In genomic region chr1:156891561-156891960, GRCm38 (mm10) we compare ENCODE assay signal across 16 mouse cellular contexts. TPM values are rescaled to one million over a fixed set of nuclear protein-coding genes. Genes with fewer than 3 reads are reported as not detected.
A peak's percentile ranks its signal among the peaks of the same experiment; 100 is the strongest.
DNase-seq lines count a peak whose midpoint lies in the region; ATAC-seq and TF ChIP-seq lines count a peak whose summit lies in the region.
"Had no signal": no experiment of that assay in that cellular context is flagged by ENCODE, and none has a peak within 500 bp of the region (broad histone marks: within the 10 kb centered on the region; RNA-seq: fewer than 3 reads in every experiment).

No protein-coding gene starts in this region.

- H3K9ac ChIP-seq in heart, adult 2 months (ENCODE audit: low read depth, low read length) = no peak overlapping the region
- H3K9ac ChIP-seq in lung, postnatal 0 days (replicated peaks; ENCODE audit: low read depth) = no peak overlapping the region
- H3K9ac ChIP-seq: forebrain, embryonic 13.5 days; midbrain, embryonic 13.5 days had no signal

- no peak overlapping the region for H3K4me2 ChIP-seq in lung, postnatal 0 days (replicated peaks; ENCODE audit: low read depth, low read length)
- H3K4me2 ChIP-seq: forebrain, embryonic 13.5 days; midbrain, embryonic 13.5 days had no signal

- no peaks in the 10 kb centered on the region for H3K4me1 ChIP-seq in heart, adult 2 months (ENCODE audit: control insufficient read depth, insufficient read depth, low read length)
- H3K4me1 ChIP-seq in lung, postnatal 0 days (ENCODE audit: insufficient read depth, low read depth, low read length) = no peaks in the 10 kb centered on the region
- H3K4me1 ChIP-seq: embryonic facial prominence, embryonic 10.5 days; forebrain, embryonic 13.5 days had no signal

- no peak for TF ChIP-seq POLR2A in heart, adult 2 months (IDR thresholded peaks at IDR 0.05; ENCODE audit: insufficient read depth, low read depth, low read length)

- H3K9me3 ChIP-seq in lung, postnatal 0 days (ENCODE audit: low read length) = no peaks in the 10 kb centered on the region
- H3K9me3 ChIP-seq: embryonic facial prominence, embryonic 10.5 days; forebrain, embryonic 13.5 days; hindbrain, embryonic 10.5 days; midbrain, embryonic 13.5 days had no signal

- DNase-seq in heart, adult 2 months = no peak
- DNase-seq in heart, postnatal 4 days = no peak
- no peak for DNase-seq in lung, postnatal 0 days (ENCODE audit: low spot score)
- DNase-seq in lung, postnatal 36 days = no peak
- DNase-seq in R1 (ENCODE audit: low read depth, low spot score) = peak; percentile 65
- DNase-seq in mesoderm, embryonic 11.5 days (ENCODE audit: low read depth, low spot score) = peak; percentile 17
- no peak for DNase-seq in heart, adult 8-10 months (ENCODE audit: low spot score)
- DNase-seq in adrenal gland, adult 18-20 months (ENCODE audit: low spot score in 2 of 2) = no peak
- DNase-seq: adrenal gland, postnatal 14 days; kidney, postnatal 10 days; lung, adult 2 months; thymus, adult 18-20 months had no signal

- 95% methylated on average over 4 of the region's 4 CpGs for WGBS in heart, adult 2 months
- 95% methylated on average over 4 of the region's 4 CpGs for WGBS in lung, postnatal 0 days

- TF ChIP-seq CTCF in heart, adult 2 months (IDR thresholded peaks at IDR 0.05) = 0 out of 2 replicates have a peak, but pooled peaks have one; percentile 17
- TF ChIP-seq CTCF in lung, postnatal 0 days (IDR thresholded peaks at IDR 0.05) = peak; percentile 41

- no peak for TF ChIP-seq EP300 in heart, adult 2 months (IDR thresholded peaks at IDR 0.05; ENCODE audit: insufficient read depth, low read depth, low read length)
- no peak for TF ChIP-seq EP300 in lung, postnatal 0 days (IDR thresholded peaks at IDR 0.05)

- H3K27me3 ChIP-seq in heart, adult 2 months (ENCODE audit: control insufficient read depth, insufficient read depth, low read length) = no peaks in the 10 kb centered on the region
- no peaks in the 10 kb centered on the region for H3K27me3 ChIP-seq in lung, postnatal 0 days (replicated peaks; ENCODE audit: insufficient read depth, low read length)
- H3K27me3 ChIP-seq: forebrain, embryonic 13.5 days; midbrain, embryonic 13.5 days had no signal

- H3K79me2 ChIP-seq in heart, adult 2 months (replicated peaks; ENCODE audit: control insufficient read depth, insufficient read depth, low read length) = no peaks in the 10 kb centered on the region

- intact Hi-C loops in heart, adult 2 months (cut with DNase I) = no loop called here

- H3K27ac ChIP-seq in heart, adult 2 months = no peak overlapping the region
- no peak overlapping the region for H3K27ac ChIP-seq in lung, postnatal 0 days (ENCODE audit: low read length)
- H3K27ac ChIP-seq: embryonic facial prominence, embryonic 10.5 days; forebrain, embryonic 13.5 days; hindbrain, embryonic 10.5 days; midbrain, embryonic 13.5 days had no signal

- H3K36me3 ChIP-seq in heart, adult 2 months (ENCODE audit: control insufficient read depth, insufficient read depth, low read length) = no peaks in the 10 kb centered on the region
- H3K36me3 ChIP-seq in lung, postnatal 0 days (ENCODE audit: insufficient read depth, low read length) = 0 out of 2 replicates have a peak, but pooled peaks cover 6% of the 10 kb centered on the region

- H3K4me3 ChIP-seq in heart, adult 2 months = no peak overlapping the region
- H3K4me3 ChIP-seq in lung, postnatal 0 days (ENCODE audit: low read depth, low read length) = no peak overlapping the region
- H3K4me3 ChIP-seq: embryonic facial prominence, embryonic 10.5 days; forebrain, embryonic 13.5 days; hindbrain, embryonic 10.5 days; midbrain, embryonic 13.5 days had no signal

- ATAC-seq in lung, postnatal 0 days = no peak
- ATAC-seq: forebrain, embryonic 13.5 days; midbrain, embryonic 13.5 days had no signal

RNA-seq across cellular contexts. Expression of gene Ralgps2, which starts 47.9 kb away (rescaled TPM):
- 1 to 10 TPM; 8.1 TPM for total RNA-seq in heart, adult 2 months (2021)
- polyA plus RNA-seq in heart, adult 2 months (2012; rRNA removed) = 3.5 and 4.9 TPM in 2 replicates
- 10 to 100 TPM; 32.3 to 39.3 TPM for total RNA-seq in heart, postnatal 4 days (2021)
- polyA plus RNA-seq in lung, postnatal 0 days (2015; fragmentation: Nextera tagmentation; extraction: Ambion mirVana) = 38.3 and 42.5 TPM in 2 replicates
- total RNA-seq in heart, adult 8-10 months (2022) = 10 to 100 TPM in 1 of 4 experiments, 1 to 10 TPM in 3; 6.4 to 11.8 (median 8.7) TPM
- 10 to 100 TPM; 10.5 to 16.0 TPM for total RNA-seq in adrenal gland, adult 18-20 months (2021)

RNA-seq across cellular contexts. Expression of gene Angptl1, which starts 53.2 kb away (rescaled TPM):
- total RNA-seq in heart, adult 2 months (2021) = 1 to 10 TPM; 2.2 to 3.6 TPM
- polyA plus RNA-seq in heart, adult 2 months (2012; rRNA removed) = 1.2 and 1.8 TPM in 2 replicates
- total RNA-seq in heart, postnatal 4 days (2021) = 1 to 10 TPM; 2.3 to 2.9 TPM
- polyA plus RNA-seq in lung, postnatal 0 days (2015; fragmentation: Nextera tagmentation; extraction: Ambion mirVana) = 0.68 and 0.85 TPM in 2 replicates
- 1 to 10 TPM; 2.7 to 4.6 (median 3.0) TPM for total RNA-seq in heart, adult 8-10 months (2022)
- total RNA-seq in adrenal gland, adult 18-20 months (2021) = 1 to 10 TPM; 2.8 to 4.9 TPM

Comparison
In these comparisons a context has a peak if more than half of its experiments do, and no peak if none do; other contexts are left out.
1. DNase-seq: peak in R1 (single experiment) and mesoderm, embryonic 11.5 days (single experiment); none in heart, adult 2 months (0 of 2), heart, postnatal 4 days (single experiment), lung, postnatal 0 days (single experiment), lung, postnatal 36 days (single experiment), heart, adult 8-10 months (single experiment) and adrenal gland, adult 18-20 months (0 of 2).